Mouse (Mus musculus) midbrain, embryonic 12.5 days (tissue): ENCODE data around the gene Slc25a34. TPM values are rescaled to one million over a fixed set of nuclear protein-coding genes. Genes with fewer than 3 reads are reported as not detected.

ENCODE experiments used
- ATAC-seq: fragments of 200-750 bp; cut with Nextera tagmentation; 2 replicates; pipeline ENCODE4 v1.8.0; 2017; ENCODE audit warnings: low read depth, moderate TSS enrichment, moderate library complexity; ENCODE audit not compliant: low FRiP score
- H3K27ac ChIP-seq: fragments of 300-500 bp; sonication (generic); replicated peaks from 2 replicates; pipeline ENCODE4 v1.5.1; 2016; ENCODE audit warnings: mild to moderate bottlenecking
- H3K27me3 ChIP-seq: fragments of 300-500 bp; sonication (generic); 2 replicates; pipeline ENCODE4 v1.6.1; 2016; ENCODE audit warnings: mild to moderate bottlenecking
- H3K36me3 ChIP-seq: fragments of 300-500 bp; sonication (generic); 2 replicates; pipeline ENCODE4 v1.6.1; 2016
- H3K4me1 ChIP-seq: fragments of 300-500 bp; sonication (generic); 2 replicates; pipeline ENCODE4 v1.6.1; 2016
- H3K4me2 ChIP-seq: fragments of 300-500 bp; sonication (generic); replicated peaks from 2 replicates; pipeline ENCODE4 v1.6.1; 2016; ENCODE audit warnings: mild to moderate bottlenecking, moderate library complexity
- H3K4me3 ChIP-seq: fragments of 300-500 bp; sonication (generic); 2 replicates; pipeline ENCODE4 v1.5.1; 2016; ENCODE audit warnings: mild to moderate bottlenecking
- H3K9ac ChIP-seq: fragments of 300-500 bp; sonication (generic); replicated peaks from 2 replicates; pipeline ENCODE4 v1.6.1; 2016; ENCODE audit warnings: mild to moderate bottlenecking, moderate library complexity
- H3K9me3 ChIP-seq: fragments of 300-500 bp; sonication (generic); 2 replicates; pipeline ENCODE4 v1.6.1; 2016; ENCODE audit warnings: mild to moderate bottlenecking
- WGBS: fragments of 180-500 bp; shearing (Covaris S2); methylation state at CpG from one replicate; pipeline ENCODE4 v1.1.7; 2016; 5-methylcytosine and 5-hydroxymethylcytosine counted together
- polyA plus RNA-seq: library from polyadenylated mRNA; unstranded; fragments of >200 nt; fragmentation: Nextera tagmentation; extraction: Ambion mirVana; gene quantifications from 2 replicates; pipeline ENCODE4 v1.2.1, GENCODE M21; 2016

The Slc25a34 gene
- polyA plus RNA-seq, 1 experiment from 2014 or later = 0.06 TPM

GRCm38 (mm10) chr4:141573359-141573966 lies 50.2 kb downstream of the Slc25a34 start:
- no peaks in the 10 kb centered on the region for H3K4me1 ChIP-seq
- no peaks in the 10 kb centered on the region for H3K27me3 ChIP-seq
- H3K27ac ChIP-seq = no peak overlapping the region; the same call in 1 of the 2 replicates
- H3K36me3 ChIP-seq = no peaks in the 10 kb centered on the region
- H3K9me3 ChIP-seq = no peaks in the 10 kb centered on the region
- H3K4me3 ChIP-seq = no peak overlapping the region
- 79% methylated on average over 6 of the region's 6 CpGs for WGBS
- ATAC-seq = no peak
- no peak overlapping the region for H3K4me2 ChIP-seq
- H3K9ac ChIP-seq = no peak overlapping the region

- no peak overlapping the region for H3K4me2 ChIP-seq
- no peak overlapping the region for H3K4me3 ChIP-seq
- no peaks in the 10 kb centered on the region for H3K36me3 ChIP-seq
- H3K27me3 ChIP-seq = no peaks in the 10 kb centered on the region
- 82% methylated on average over 7 of the region's 7 CpGs for WGBS
- no peaks in the 10 kb centered on the region for H3K9me3 ChIP-seq
- H3K4me1 ChIP-seq = no peaks in the 10 kb centered on the region
- H3K9ac ChIP-seq = no peak overlapping the region
- no peak for ATAC-seq
- no peak overlapping the region; the same call in 1 of the 2 replicates for H3K27ac ChIP-seq
Observed at GRCm38 (mm10) chr4:141572668-141573358, 50.8 kb downstream of the Slc25a34 start.

- H3K27me3 ChIP-seq = no peaks in the 10 kb centered on the region
- no peaks in the 10 kb centered on the region for H3K9me3 ChIP-seq
- H3K9ac ChIP-seq = no peak overlapping the region
- no peak overlapping the region for H3K4me2 ChIP-seq
- ATAC-seq = no peak
- no peaks in the 10 kb centered on the region for H3K4me1 ChIP-seq
- 83% methylated on average over 10 of the region's 10 CpGs for WGBS
- no peaks in the 10 kb centered on the region for H3K36me3 ChIP-seq
- no peak overlapping the region for H3K27ac ChIP-seq
- H3K4me3 ChIP-seq = no peak overlapping the region
Observed at GRCm38 (mm10) chr4:141571934-141572333, 51.7 kb downstream of the Slc25a34 start.

GRCm38 (mm10) chr4:141571337-141571739 lies 52.3 kb downstream of the Slc25a34 start:
- no peaks in the 10 kb centered on the region for H3K9me3 ChIP-seq
- no peak overlapping the region for H3K4me3 ChIP-seq
- no peaks in the 10 kb centered on the region for H3K27me3 ChIP-seq
- no peak overlapping the region for H3K9ac ChIP-seq
- H3K4me1 ChIP-seq = no peaks in the 10 kb centered on the region
- H3K27ac ChIP-seq = no peak overlapping the region
- no peak for ATAC-seq
- H3K36me3 ChIP-seq = no peaks in the 10 kb centered on the region
- WGBS = 70% methylated on average over 6 of the region's 6 CpGs
- H3K4me2 ChIP-seq = no peak overlapping the region

- Histone ChIP-seq H3K4me2 (no peak overlapping the region), H3K4me3 (no peak overlapping the region), H3K27me3 (no peaks in the 10 kb centered on the region), H3K27ac (no peak overlapping the region), H3K4me1 (no peaks in the 10 kb centered on the region), H3K36me3 (no peaks in the 10 kb centered on the region), H3K9ac (no peak overlapping the region), H3K9me3 (no peaks in the 10 kb centered on the region)
- ATAC-seq = no peak
- WGBS = 89% methylated on average over 1 of the region's 1 CpGs
Observed at GRCm38 (mm10) chr4:141570821-141571220, 52.8 kb downstream of the Slc25a34 start.

- ATAC-seq = no peak
- Histone ChIP-seq H3K27me3 (no peaks in the 10 kb centered on the region), H3K27ac (no peak overlapping the region), H3K36me3 (no peaks in the 10 kb centered on the region), H3K9ac (no peak overlapping the region), H3K4me2 (no peak overlapping the region), H3K9me3 (no peaks in the 10 kb centered on the region), H3K4me1 (0 out of 2 replicates have a peak, but pooled peaks cover 5% of the 10 kb centered on the region), H3K4me3 (no peak overlapping the region)
- WGBS = 71% methylated on average over 6 of the region's 6 CpGs
Observed at GRCm38 (mm10) chr4:141570004-141570403, 53.6 kb downstream of the Slc25a34 start.

GRCm38 (mm10) chr4:141568966-141569365 lies 54.7 kb downstream of the Slc25a34 start:
- H3K36me3 ChIP-seq = no peaks in the 10 kb centered on the region
- no peaks in the 10 kb centered on the region for H3K9me3 ChIP-seq
- no peak overlapping the region for H3K4me2 ChIP-seq
- no peak overlapping the region for H3K27ac ChIP-seq
- WGBS = 85% methylated on average over 5 of the region's 5 CpGs
- H3K9ac ChIP-seq = no peak overlapping the region
- H3K4me1 ChIP-seq = 0 out of 2 replicates have a peak, but pooled peaks cover 6% of the 10 kb centered on the region
- H3K4me3 ChIP-seq = no peak overlapping the region
- no peak for ATAC-seq
- H3K27me3 ChIP-seq = no peaks in the 10 kb centered on the region

Other genes with a start within 250 kb of the Slc25a34 start
- gene Clcnka, start 225.1 kb downstream of the Slc25a34 start, polyA plus RNA-seq = not detected in 2 replicates
- not detected in 2 replicates for gene Clcnkb, start 207.8 kb downstream of the Slc25a34 start, polyA plus RNA-seq
- gene Hspb7, start 203.0 kb downstream of the Slc25a34 start, polyA plus RNA-seq = 0.13 TPM in 1 of 2 replicates, not detected in the other
- gene Srarp, start 187.7 kb downstream of the Slc25a34 start, polyA plus RNA-seq = 0.20 TPM in 1 of 2 replicates, not detected in the other
- 61.1 and 63.8 TPM in 2 replicates for gene Zbtb17, start 179.2 kb downstream of the Slc25a34 start, polyA plus RNA-seq
- gene Spen, start 85.2 kb downstream of the Slc25a34 start, polyA plus RNA-seq = 22.2 and 24.2 TPM in 2 replicates
- 22.2 and 28.7 TPM in 2 replicates for gene Fblim1, start 17.7 kb downstream of the Slc25a34 start, polyA plus RNA-seq
- 0.26 and 0.41 TPM in 2 replicates for gene Tmem82, start 5.2 kb downstream of the Slc25a34 start, polyA plus RNA-seq
- gene Plekhm2, start 41.1 kb upstream of the Slc25a34 start, polyA plus RNA-seq = 6.1 and 7.6 TPM in 2 replicates
- not detected in 2 replicates for gene Rsc1a1, start 61.8 kb upstream of the Slc25a34 start, polyA plus RNA-seq
- gene Ddi2, start 99.6 kb upstream of the Slc25a34 start, polyA plus RNA-seq = 25.7 and 28.4 TPM in 2 replicates
- gene Agmat, start 122.9 kb upstream of the Slc25a34 start, polyA plus RNA-seq = not detected in 2 replicates
- gene Dnajc16, start 167.1 kb upstream of the Slc25a34 start, polyA plus RNA-seq = 6.7 and 6.8 TPM in 2 replicates
- 24.9 and 27.0 TPM in 2 replicates for gene Casp9, start 169.8 kb upstream of the Slc25a34 start, polyA plus RNA-seq
- gene Cela2a, start 202.3 kb upstream of the Slc25a34 start, polyA plus RNA-seq = not detected in 2 replicates
- not detected in 2 replicates for gene Ctrc, start 222.5 kb upstream of the Slc25a34 start, polyA plus RNA-seq